Mouse (Mus musculus): ENCODE results near the gene Duoxa1.

DNA sequence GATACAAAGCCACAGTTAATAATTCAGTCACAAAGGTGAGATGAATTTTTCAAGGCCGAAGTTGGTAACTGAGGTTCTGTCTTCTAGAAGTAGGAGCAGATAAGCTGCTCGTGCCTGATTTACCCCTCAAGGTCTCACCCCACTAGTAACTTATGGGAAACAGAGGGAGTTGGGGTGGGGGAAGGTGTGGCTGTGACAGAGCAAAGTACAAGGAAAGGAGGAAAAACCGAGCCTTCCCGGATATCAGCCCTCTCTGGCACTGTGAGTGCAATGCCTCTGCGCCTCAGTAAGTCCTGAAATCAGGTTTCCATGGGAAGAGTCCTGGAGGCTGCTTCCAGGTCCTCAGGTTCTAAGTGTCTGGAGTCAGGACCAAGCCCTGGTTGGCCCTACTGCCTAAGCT, 52.8 kb downstream of the Duoxa1 start:
- TF ChIP-seq CTCF (IDR thresholded peaks at IDR 0.05; ENCODE audit: low read depth, low read length) (no peak), EP300 (IDR thresholded peaks at IDR 0.05; ENCODE audit: insufficient read depth, low read depth, low read length) (no peak)
